Mouse (Mus musculus) liver, embryonic 16.5 days (tissue): ENCODE measurements at regions not wholly inside any gene's neighbourhood (a gene's known extent, or its start where the extent isn't known, plus 50 kb on each side); places are given as distances from the start of the nearest gene placed in this dataset.

ENCODE experiments used
- ATAC-seq: fragments of 200-750 bp; cut with Nextera tagmentation; 2 replicates; pipeline ENCODE4 v1.8.0; 2017; ENCODE audit warnings: low read depth, mild to moderate bottlenecking, moderate number of reproducible peaks, moderate library complexity
- H3K27ac ChIP-seq: fragments of 300-500 bp; sonication (generic); 2 replicates; pipeline ENCODE4 v1.5.1; 2014; ENCODE audit warnings: mild to moderate bottlenecking, low read length
- H3K27me3 ChIP-seq: fragments of 300-500 bp; sonication (generic); 2 replicates; pipeline ENCODE4 v1.6.1; 2014; ENCODE audit warnings: low read depth, low read length, mixed read lengths; ENCODE audit not compliant: control insufficient read depth, insufficient read depth
- H3K36me3 ChIP-seq: fragments of 300-500 bp; sonication (generic); 2 replicates; pipeline ENCODE4 v1.6.1; 2014; ENCODE audit warnings: mild to moderate bottlenecking; ENCODE audit not compliant: control insufficient read depth, insufficient read depth
- H3K4me1 ChIP-seq: fragments of 300-500 bp; sonication (generic); 2 replicates; pipeline ENCODE4 v1.6.1; 2014; ENCODE audit warnings: low read depth, low read length, mixed read lengths; ENCODE audit not compliant: control insufficient read depth
- H3K4me2 ChIP-seq: fragments of 300-500 bp; sonication (generic); 2 replicates; pipeline ENCODE4 v1.6.1; 2014; ENCODE audit warnings: low read depth, low read length, mixed read lengths
- H3K4me3 ChIP-seq: fragments of 300-500 bp; sonication (generic); 2 replicates; pipeline ENCODE4 v1.5.1; 2014; ENCODE audit warnings: low read depth, mild to moderate bottlenecking, low read length
- H3K9ac ChIP-seq: fragments of 300-500 bp; sonication (generic); 2 replicates; pipeline ENCODE4 v1.6.1; 2014; ENCODE audit warnings: low read depth, low read length
- H3K9me3 ChIP-seq: fragments of 300-500 bp; sonication (generic); replicated peaks from 2 replicates; pipeline ENCODE4 v1.6.1; 2016; ENCODE audit warnings: low read length; ENCODE audit not compliant: control insufficient read depth
- WGBS: fragments of 180-500 bp; shearing (Covaris S2); extraction: QIAGEN DNeasy Blood & Tissue Kit; methylation state at CpG from one replicate; pipeline ENCODE4 v1.1.7; 2014; ENCODE audit not compliant: insufficient replicate concordance; 5-methylcytosine and 5-hydroxymethylcytosine counted together

DNA sequence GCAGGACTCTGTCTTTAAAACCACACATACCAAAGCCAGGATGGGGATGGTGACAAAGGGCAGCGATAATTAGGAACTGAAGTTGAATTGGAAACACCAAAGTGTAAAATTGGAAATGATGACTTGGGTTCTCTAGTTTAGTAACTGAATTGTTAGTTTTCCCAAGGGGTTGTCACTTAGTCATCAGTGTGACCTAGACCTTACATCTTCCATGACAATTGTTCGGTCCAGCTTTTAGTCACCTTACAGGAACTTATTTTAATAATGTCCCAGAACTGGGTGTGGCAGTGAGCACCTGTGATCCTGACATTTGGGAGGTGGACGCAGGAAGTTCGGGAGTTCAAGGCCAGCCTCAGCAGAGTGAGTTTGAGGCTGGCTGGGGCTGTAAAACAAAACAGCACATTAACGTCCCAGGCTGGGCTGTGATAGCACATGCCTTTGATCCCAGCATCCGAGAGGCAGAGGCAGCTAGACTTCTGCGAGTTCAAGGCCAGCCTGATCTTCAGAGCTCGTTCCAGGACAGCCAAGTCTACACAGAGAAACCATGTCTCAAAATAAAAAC, 81.9 kb upstream of the Hes1 start:
- WGBS = 65% methylated on average over 8 of the region's 8 CpGs
- no peak overlapping the region for H3K27ac ChIP-seq
- H3K9me3 ChIP-seq = no peaks in the 10 kb centered on the region
- no peaks in the 10 kb centered on the region for H3K27me3 ChIP-seq
- no peak overlapping the region for H3K9ac ChIP-seq
- ATAC-seq = no peak
- no peak overlapping the region for H3K4me3 ChIP-seq
- no peaks in the 10 kb centered on the region for H3K4me1 ChIP-seq
- H3K4me2 ChIP-seq = no peak overlapping the region
- no peaks in the 10 kb centered on the region for H3K36me3 ChIP-seq

DNA sequence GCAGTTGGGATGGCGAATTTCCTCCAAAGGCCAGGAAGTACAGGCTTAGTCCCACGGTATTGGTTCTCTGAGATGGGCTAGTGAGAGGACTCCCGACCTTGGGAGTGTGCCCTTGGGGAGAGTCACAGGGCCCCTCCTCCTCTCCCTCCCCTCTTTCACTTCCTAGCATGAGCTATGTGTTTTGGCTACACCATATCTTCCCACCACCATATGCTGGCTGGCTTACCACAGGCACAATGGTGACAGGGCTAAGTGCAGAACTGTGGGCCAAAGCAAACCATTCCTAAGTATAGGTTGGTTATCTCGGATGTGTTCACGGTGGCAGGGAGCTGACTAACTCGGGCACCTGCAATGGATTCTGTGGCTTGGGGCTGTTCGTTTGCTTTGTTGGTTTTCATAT, 81.0 kb upstream of the Hes1 start:
- 37% methylated on average over 7 of the region's 7 CpGs for WGBS

GRCm38 (mm10) chr16:29985126-29985931, 78.9 kb upstream of the Hes1 start:
- 64% methylated on average over 11 of the region's 11 CpGs for WGBS
- H3K4me2 ChIP-seq = no peak overlapping the region
- H3K27ac ChIP-seq = no peak overlapping the region
- no peak for ATAC-seq
- H3K4me3 ChIP-seq = no peak overlapping the region
- no peaks in the 10 kb centered on the region for H3K9me3 ChIP-seq
- H3K27me3 ChIP-seq = no peaks in the 10 kb centered on the region
- peaks cover 2% of the 10 kb centered on the region for H3K4me1 ChIP-seq
- no peaks in the 10 kb centered on the region for H3K36me3 ChIP-seq
- no peak overlapping the region for H3K9ac ChIP-seq

More for the DNA sequence above, 81.0 kb upstream of the Hes1 start:
- H3K27ac ChIP-seq = no peak overlapping the region
- no peaks in the 10 kb centered on the region for H3K4me1 ChIP-seq
- H3K9ac ChIP-seq = no peak overlapping the region
- no peak overlapping the region for H3K4me3 ChIP-seq
- ATAC-seq = no peak
- H3K4me2 ChIP-seq = no peak overlapping the region
- H3K27me3 ChIP-seq = no peaks in the 10 kb centered on the region
- H3K36me3 ChIP-seq = no peaks in the 10 kb centered on the region
- no peaks in the 10 kb centered on the region for H3K9me3 ChIP-seq

GRCm38 (mm10) chr16:29987595-29987994, 76.6 kb upstream of the Hes1 start:
- Histone ChIP-seq H3K27me3 (no peaks in the 10 kb centered on the region), H3K9me3 (no peaks in the 10 kb centered on the region), H3K4me3 (no peak overlapping the region), H3K4me1 (peaks cover 4% of the 10 kb centered on the region), H3K4me2 (no peak overlapping the region), H3K27ac (no peak overlapping the region), H3K9ac (no peak overlapping the region), H3K36me3 (no peaks in the 10 kb centered on the region)
- 71% methylated on average over 4 of the region's 4 CpGs for WGBS
- no peak for ATAC-seq

DNA sequence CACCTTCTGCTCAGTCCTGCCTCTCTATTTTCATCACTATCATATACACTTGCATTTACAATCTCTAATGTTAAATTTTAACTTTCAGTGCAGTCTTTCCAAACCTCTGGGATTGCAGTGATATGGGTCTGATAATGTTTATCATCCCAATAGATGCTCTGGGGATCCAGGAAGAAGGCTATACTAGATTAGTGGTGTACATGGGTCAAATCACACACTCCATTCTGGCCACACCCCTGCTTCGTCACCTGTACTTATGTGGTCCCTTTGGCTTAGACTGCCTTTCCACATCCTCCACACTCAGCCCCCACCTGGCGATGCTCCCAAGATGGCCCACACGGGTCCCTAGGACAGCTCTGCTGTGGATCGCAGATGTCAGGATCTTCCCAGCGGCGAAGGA, 76.2 kb upstream of the Hes1 start:
- ATAC-seq = no peak
- H3K4me1 ChIP-seq = peaks cover 4% of the 10 kb centered on the region
- H3K4me3 ChIP-seq = no peak overlapping the region
- no peak overlapping the region for H3K4me2 ChIP-seq
- no peaks in the 10 kb centered on the region for H3K36me3 ChIP-seq
- no peak overlapping the region for H3K9ac ChIP-seq
- H3K27ac ChIP-seq = no peak overlapping the region
- no peaks in the 10 kb centered on the region for H3K27me3 ChIP-seq
- H3K9me3 ChIP-seq = no peaks in the 10 kb centered on the region
- WGBS = 82% methylated on average over 6 of the region's 6 CpGs

DNA sequence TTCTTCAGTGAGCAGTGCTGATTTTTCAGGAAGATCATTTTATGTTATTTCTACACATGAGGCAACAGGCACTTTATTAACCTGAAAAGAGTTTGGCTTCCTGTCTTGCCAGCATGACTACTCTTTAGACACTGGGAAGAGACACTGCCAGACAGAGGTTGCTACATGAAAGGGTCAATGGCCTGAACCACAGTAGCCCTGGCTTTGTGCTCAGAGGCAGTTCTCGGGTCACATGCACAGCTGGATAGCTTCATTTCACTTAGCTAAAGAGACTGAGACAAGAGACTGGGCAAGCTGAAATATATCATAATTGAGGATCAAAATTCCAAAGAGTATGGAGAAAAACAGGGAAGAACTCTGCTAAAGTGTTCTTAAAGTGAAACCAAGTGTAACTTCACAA, 74.9 kb upstream of the Hes1 start:
- Histone ChIP-seq H3K9ac (no peak overlapping the region), H3K9me3 (no peaks in the 10 kb centered on the region), H3K27me3 (no peaks in the 10 kb centered on the region), H3K4me3 (no peak overlapping the region), H3K4me2 (no peak overlapping the region), H3K36me3 (no peaks in the 10 kb centered on the region), H3K27ac (no peak overlapping the region), H3K4me1 (peaks cover 4% of the 10 kb centered on the region)
- 0 out of 2 replicates have a peak, but pooled peaks have one; percentile 50 for ATAC-seq
- 48% methylated on average over 1 of the region's 1 CpGs for WGBS

- no peak for ATAC-seq
- Histone ChIP-seq H3K36me3 (no peaks in the 10 kb centered on the region), H3K9ac (no peak overlapping the region), H3K27ac (no peak overlapping the region), H3K4me3 (no peak overlapping the region), H3K27me3 (no peaks in the 10 kb centered on the region), H3K9me3 (no peaks in the 10 kb centered on the region), H3K4me1 (peaks cover 4% of the 10 kb centered on the region), H3K4me2 (no peak overlapping the region)
- WGBS = 52% methylated on average over 3 of the region's 3 CpGs
These were observed 73.8 kb upstream of the Hes1 start for GRCm38 (mm10) chr16:29990393-29990792.

- H3K36me3 ChIP-seq = no peaks in the 10 kb centered on the region
- H3K27me3 ChIP-seq = no peaks in the 10 kb centered on the region
- no peak overlapping the region for H3K4me3 ChIP-seq
- H3K4me2 ChIP-seq = no peak overlapping the region
- no peak overlapping the region for H3K27ac ChIP-seq
- H3K9me3 ChIP-seq = no peaks in the 10 kb centered on the region
- 54% methylated on average over 9 of the region's 9 CpGs for WGBS
- ATAC-seq = no peak
- peaks cover 4% of the 10 kb centered on the region for H3K4me1 ChIP-seq
- no peak overlapping the region for H3K9ac ChIP-seq
These were observed 73.2 kb upstream of the Hes1 start for GRCm38 (mm10) chr16:29990795-29991587.

DNA sequence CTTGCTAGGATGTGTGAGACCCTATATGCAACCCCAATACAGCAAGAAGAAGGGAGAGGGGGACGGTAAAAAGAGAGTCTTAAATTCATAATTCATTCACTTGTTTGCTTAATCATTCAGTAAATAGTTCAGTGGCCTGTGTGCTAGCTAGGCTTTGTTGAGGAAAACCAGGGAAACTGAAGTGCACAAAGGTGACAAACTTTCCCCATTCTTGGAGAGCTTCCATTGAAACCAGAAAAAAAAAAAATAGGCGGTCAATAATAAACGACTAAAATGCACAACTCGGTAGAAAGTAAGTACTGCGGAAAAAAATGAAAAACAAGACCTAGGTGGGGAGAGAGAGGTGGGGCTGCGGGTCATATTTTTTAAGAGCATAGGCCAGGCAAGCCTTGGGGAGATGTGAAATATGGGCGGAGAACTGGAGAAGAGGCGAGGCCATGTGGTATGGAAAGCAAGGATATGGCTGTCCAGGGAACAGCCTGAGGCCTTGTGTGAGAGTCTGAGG, 72.3 kb upstream of the Hes1 start:
- no peak overlapping the region for H3K4me2 ChIP-seq
- H3K36me3 ChIP-seq = no peaks in the 10 kb centered on the region
- H3K27ac ChIP-seq = no peak overlapping the region
- H3K9me3 ChIP-seq = no peaks in the 10 kb centered on the region
- WGBS = 64% methylated on average over 8 of the region's 8 CpGs
- H3K4me3 ChIP-seq = no peak overlapping the region
- no peak overlapping the region for H3K9ac ChIP-seq
- ATAC-seq = no peak
- no peaks in the 10 kb centered on the region for H3K27me3 ChIP-seq
- H3K4me1 ChIP-seq = peaks cover 4% of the 10 kb centered on the region
